Mouse (Mus musculus): ENCODE results near the gene Slc6a1. TPM values are rescaled to one million over a fixed set of nuclear protein-coding genes. Genes with fewer than 3 reads are reported as not detected.

The Slc6a1 gene
- 100 to 1,000 TPM; 343 to 359 TPM for total RNA-seq (2021)
- long read RNA-seq, experiment 1, full-length matches to known transcripts = 159 of 305 reads
- long read RNA-seq, experiment 1, partial matches to known transcripts = 136 of 305 reads
- long read RNA-seq, experiment 1, other reads (novel, unspliced or antisense) = 10 of 305 reads
- long read RNA-seq, experiment 2, full-length matches to known transcripts = 199 of 332 reads
- long read RNA-seq, experiment 2, partial matches to known transcripts = 124 of 332 reads
- long read RNA-seq, experiment 2, other reads (novel, unspliced or antisense) = 9 of 332 reads

DNA sequence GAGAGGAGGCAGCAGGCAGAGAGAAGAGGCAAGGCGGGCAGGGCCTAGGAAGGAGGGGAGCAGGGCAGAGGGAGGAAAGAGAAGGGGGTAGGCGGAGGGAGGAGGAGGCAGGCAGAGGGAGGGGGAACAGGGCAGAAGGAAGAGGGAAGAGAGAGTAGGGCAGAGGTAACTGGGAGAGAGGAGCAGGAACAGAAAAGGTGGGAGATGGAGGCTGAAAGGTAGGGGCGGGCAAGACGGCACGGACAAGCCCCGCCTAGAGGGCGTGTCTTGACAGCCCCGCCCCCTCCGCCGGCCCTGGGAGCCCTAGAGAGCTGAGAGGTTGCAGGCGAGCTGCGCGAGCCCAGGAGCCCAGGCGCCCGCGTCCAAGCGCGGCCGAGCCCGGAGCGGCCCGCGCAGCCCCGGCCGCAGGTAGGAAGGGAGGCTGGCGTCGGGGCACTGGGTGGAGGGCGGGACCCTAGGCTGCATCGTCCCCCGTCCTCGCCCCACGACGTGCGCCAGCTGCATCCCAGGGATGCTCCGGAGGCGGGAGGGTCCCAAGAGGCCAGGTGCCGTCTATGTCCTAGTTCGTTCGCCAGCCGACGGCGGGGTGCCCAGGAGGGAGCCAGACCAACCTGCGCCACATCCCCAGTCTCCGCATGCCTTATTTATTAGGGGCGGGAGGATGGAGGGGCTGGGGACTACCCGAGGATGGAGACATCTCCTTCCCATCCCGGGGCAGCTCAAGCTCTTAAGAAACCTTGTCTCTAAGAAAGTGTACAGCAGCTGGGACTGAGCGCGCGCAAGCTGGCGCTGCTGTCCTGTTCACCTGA, at the start of gene Slc6a1:
Gene Slc6a1 (plus strand): TSS at position 167 of the 809 bp plus-strand sequence.
- DNase-seq (ENCODE audit: low spot score in 2 of 2) = peak in 1 of 2 experiments; percentile 79
- intact Hi-C loops (cut with DNase I) = no loop called here

DNA sequence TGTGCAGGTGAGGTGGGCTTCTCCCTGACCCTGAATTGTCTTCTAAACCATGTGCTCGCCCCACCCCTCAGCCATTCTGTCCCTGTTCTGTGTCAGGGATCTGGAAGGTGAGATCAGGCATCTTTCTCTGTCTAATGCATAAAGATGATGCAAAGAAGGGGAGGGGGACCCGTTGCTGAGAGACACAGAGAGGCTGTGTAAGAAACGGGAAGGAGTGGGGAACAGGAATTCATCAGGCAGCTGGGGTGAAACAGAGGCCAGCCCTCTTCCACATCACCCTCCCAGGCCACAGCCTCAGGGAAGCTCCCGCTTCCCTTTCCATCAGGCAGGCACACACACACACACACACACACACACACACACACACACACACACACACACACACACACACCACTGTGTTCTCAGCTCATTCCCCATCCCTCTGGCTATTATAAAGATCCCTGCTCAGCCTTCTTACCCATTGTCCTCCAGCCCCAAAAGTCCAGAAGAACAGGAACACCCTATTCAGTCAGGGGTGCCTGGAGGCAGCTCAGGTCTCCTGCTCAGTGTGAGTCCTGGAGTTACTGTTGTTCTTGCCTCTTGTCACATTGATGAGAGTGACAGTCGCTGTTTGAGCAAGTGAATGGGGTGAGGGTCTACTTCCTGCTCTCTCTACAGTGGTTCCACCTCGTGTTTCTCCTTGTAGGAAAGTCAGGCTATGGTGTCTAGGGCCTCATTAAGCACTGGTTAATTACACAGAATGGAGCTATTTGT, 43.4 kb upstream of the Slc6a1 start:
- DNase-seq (ENCODE audit: low spot score in 2 of 2) = peak; percentile 48 to 62
- intact Hi-C loops (cut with DNase I) = no loop called here

DNA sequence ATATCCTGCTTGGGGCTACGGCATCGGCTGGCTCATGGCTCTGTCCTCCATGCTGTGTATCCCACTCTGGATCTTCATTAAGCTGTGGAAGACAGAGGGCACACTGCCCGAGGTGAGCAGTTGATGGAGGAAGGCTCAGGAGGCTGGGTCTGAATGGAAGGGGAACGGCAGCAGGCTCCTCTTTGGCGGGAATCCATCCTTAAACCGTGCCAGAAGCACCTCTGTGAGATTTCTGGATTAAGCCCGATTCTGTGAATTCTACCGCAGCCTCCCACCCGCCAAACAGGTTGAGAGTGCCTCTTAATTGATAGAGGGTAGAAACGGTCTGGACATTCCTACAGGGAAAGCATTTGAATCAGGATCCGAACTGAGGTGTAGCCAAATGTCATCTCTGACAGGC, 36.8 kb upstream of the Slc6a1 start:
- DNase-seq (ENCODE audit: low spot score in 2 of 2) = no peak
- intact Hi-C loops (cut with DNase I) = no loop called here

DNA sequence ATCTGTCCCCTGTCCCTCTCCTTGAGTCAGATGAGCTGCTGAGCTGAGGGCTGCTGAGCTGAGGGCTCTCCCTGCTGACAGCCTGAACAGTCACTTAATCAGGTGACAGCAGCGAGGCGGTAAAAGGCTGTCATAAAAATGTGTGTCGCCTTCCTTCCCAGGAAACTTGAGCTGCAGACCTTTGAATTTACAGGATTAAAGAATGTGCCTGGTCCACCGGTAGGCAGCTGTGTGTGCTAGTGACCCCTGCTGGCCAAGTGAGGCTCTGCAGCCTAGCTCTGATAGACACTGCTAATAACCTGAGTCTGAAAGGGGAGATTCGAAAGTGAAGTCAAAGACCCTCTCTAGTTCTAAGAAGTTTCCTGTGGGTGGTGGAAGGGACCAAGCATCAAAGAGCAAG, 32.1 kb upstream of the Slc6a1 start:
- intact Hi-C loops (cut with DNase I) = loop anchor here (5.0 kb wide), 1 partner anchor 158 kb away; no protein-coding TSS in a partner anchor
- peak; percentile 82 to 89 for DNase-seq (ENCODE audit: low spot score in 2 of 2)

DNA sequence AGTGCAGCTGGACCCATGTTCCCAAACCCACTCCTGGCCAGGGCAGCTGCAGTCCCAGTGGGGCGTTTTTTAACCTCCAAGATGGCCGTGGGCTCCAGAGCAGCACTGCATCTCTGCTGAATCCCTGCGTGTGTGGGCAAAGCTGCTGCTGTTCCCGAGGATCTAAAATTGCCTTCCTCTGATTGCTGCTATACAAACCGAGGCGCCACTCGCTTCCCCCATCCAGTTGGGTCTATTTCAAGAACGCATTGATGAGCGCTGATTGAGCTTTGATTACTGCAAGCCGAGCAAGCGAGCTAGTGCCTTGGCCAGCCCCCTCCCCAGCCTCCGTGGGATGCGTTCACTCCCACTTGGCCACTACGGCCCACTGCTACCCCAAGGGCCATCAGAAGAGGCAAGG, 27.5 kb upstream of the Slc6a1 start:
- intact Hi-C loops (cut with DNase I) = loop anchor here (5.0 kb wide), 1 partner anchor 163 kb away; no protein-coding TSS in a partner anchor
- peak; percentile 67 to 73 for DNase-seq (ENCODE audit: low spot score in 2 of 2)

DNA sequence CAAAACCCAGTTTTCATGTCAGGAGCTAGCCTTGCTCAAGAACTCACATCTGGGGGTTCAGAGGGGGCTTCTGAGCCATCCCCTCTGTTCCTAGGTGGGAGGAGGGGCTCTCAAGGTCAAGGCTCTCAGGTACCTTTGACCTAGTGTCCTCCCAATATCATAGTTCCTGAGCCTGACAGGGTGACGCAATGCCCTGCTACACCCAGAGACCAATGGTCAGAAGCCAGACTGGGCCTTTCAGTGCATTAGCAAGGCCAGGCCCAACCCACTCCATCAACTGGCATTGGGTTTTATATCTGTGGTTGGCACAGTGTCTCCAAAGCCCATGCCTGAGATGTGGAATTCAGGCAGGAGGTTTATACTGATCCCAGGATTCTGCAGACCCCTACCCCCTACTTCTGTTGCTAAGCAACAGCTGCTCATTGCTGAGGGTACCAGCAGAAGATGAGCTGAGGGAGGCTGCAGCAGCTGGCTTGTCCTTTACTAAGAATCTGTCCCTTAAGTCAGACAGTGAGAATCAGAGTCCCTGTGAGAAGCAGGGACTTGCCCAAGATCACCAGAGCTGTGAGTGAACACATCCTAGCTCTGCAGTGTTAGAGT, 24.6 kb upstream of the Slc6a1 start:
- DNase-seq (ENCODE audit: low spot score in 2 of 2) = no peak
- intact Hi-C loops (cut with DNase I) = no loop called here

DNA sequence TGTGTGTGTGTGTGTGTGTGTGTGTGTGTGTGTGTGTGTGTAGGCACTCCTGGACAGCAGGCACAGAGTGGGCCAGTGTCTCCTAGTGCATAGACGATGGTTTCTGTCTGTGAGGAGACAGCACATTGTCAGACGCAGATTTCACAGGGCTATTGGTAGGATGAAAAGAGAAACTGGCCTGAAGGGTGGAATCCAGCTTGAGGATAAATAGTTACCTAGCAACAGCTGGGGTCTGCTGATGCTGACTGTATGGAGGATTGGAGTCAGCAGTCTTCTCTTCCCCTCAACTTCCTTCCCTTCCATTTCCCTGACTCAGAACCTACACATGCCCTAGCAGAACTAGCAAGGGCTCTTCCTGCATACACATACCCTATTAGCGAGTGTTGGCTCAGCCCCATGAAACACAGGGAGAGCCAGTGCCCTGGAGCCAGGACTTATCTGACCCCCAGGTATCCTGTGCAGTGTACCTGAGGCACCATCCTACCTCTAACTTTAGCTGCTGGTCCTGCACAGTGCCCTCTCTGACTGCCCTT, 23.7 kb upstream of the Slc6a1 start:
- DNase-seq (ENCODE audit: low spot score in 2 of 2) = no peak
- intact Hi-C loops (cut with DNase I) = no loop called here

DNA sequence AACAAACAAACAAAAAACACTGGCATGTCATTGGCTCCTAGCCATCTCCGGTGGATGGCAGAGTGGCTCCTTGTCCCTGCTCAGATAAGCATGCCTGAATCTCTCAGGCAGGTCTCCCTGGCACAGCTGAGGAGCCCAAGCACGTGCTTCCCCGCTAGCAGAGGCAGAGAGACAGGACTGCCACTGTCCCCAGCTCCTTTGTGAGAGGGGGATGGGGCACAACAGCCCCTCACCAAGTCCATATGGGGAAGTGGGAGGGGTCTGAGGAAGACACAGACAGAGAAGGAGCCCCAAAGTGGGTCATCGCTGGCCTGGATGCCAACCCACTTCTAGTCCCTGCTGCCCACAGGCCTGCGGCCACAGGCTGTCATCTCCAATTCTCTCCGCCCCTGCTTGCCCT, 20.8 kb upstream of the Slc6a1 start:
- no peak for DNase-seq (ENCODE audit: low spot score in 2 of 2)
- intact Hi-C loops (cut with DNase I) = no loop called here

DNA sequence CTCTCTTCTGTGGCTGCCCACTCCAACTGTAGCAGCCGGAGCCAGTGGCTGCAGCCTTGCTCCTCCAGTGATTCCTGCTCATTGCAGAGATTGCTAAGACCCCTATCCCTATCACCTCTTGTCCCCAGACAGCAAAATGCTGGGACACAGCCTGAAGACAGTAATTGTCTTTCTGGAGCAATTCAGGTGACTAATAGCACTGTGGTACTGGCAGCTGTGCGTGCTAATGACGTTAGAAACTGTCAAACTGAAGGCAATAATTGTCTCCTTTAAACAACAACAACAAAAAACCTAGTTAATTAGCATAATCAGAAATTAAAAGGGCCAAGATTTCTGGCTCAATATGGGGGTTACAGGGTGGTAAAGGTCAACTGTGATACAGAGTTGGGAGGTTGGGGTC, 18.4 kb upstream of the Slc6a1 start:
- intact Hi-C loops (cut with DNase I) = no loop called here

DNA sequence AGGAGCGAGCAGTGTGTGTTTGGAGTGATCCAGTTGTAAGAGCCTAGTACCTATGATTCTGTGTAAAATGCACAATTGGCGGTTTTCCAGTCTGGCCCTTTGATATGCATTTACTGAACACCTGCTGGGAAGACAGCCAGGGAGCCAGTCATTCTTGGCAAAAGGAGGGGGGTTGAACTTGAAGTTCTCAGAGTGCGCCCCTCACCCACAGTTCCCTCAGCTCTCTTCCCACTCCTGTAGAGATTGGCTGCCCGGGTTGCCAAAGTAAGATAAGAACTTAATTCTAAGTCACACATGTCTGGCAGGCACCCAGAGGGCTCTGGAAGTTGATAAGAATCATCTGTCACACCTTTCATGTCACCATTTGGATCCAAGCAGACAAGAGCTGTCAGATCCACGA, 18.0 kb upstream of the Slc6a1 start:
- intact Hi-C loops (cut with DNase I) = no loop called here
- peak in 1 of 2 experiments; percentile 31 for DNase-seq (ENCODE audit: low spot score in 2 of 2)

More for the DNA sequence above, 18.4 kb upstream of the Slc6a1 start:
- DNase-seq (ENCODE audit: low spot score in 2 of 2) = no peak

DNA sequence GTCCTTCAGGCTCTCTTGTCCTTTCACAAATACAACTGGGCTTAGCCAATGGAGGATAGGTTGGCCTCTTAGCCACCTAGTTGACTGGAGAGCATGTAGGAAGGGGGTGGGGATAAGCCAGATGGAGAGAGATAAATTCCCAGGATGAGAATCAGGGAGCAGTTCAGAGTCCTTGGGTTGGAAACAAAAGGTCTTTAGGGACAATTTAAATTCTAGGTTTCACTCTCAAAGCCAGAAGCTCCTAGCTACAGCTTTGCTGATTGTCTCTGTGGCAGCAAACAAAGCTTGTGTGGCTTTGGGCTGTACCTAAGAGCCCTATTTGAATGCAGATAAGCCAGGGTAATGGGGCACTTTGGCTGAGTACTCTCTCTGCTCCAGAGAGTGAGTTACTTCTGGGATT, 16.2 kb upstream of the Slc6a1 start:
- intact Hi-C loops (cut with DNase I) = no loop called here
- DNase-seq (ENCODE audit: low spot score in 2 of 2) = no peak

DNA sequence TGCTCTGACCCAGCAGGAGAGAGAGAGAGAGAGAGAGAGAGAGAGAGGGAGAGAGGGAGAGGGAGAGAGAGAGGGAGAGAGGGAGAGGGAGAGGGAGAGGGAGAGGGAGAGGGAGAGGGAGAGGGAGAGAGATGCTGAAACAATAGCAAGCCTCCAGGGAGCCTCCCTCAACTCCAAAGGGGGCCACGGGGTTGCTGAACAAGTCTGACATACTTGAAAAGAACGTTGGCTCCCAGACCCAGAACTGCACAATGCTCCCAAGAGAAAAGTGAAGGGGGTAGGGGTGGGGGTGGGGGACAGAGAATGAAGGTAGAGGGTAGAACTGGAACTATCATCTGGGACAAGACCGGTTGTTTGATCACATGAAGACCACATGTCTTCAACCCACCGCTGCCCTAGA, 14.5 kb upstream of the Slc6a1 start:
- no peak for DNase-seq (ENCODE audit: low spot score in 2 of 2)
- intact Hi-C loops (cut with DNase I) = no loop called here

DNA sequence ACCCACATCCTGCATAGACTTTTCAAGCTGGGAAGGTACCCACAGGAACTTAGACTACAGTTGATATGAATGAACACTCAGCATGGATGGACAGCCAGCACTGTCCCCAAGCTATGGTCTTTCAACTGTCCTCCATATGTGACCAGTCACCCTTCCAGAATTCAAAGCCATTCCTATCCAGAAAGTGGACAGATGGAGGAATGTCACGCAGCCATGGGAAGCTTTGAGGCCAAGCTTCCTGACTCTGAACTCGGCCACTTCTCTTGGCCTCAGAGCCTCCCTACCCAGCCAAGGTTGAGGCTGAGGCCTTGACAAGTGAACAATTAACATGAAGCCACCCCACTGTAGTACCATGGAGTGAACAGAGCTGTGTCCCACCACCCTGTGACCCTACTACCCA, 12.8 kb upstream of the Slc6a1 start:
- intact Hi-C loops (cut with DNase I) = no loop called here
- DNase-seq (ENCODE audit: low spot score in 2 of 2) = no peak

DNA sequence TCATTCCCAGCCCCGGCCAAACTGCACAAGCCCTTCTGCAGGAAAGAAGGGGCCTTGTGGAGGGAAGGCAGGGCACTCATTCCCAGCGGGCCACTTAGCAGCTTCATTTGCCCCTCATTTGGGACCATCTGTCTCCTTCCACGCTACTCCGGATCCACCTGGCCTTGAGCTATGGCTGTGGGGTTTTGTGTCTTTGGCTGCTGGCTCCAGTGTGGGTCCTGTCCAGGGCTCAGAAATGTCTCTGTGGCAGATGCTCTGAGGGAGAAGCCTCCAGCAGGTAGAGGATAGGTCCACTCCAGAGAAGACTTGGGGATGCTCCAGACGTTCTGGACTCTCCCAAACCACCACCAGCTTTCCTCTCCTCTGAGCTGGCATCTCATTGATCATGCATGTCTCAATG, 11.6 kb upstream of the Slc6a1 start:
- DNase-seq (ENCODE audit: low spot score in 2 of 2) = no peak
- intact Hi-C loops (cut with DNase I) = no loop called here

DNA sequence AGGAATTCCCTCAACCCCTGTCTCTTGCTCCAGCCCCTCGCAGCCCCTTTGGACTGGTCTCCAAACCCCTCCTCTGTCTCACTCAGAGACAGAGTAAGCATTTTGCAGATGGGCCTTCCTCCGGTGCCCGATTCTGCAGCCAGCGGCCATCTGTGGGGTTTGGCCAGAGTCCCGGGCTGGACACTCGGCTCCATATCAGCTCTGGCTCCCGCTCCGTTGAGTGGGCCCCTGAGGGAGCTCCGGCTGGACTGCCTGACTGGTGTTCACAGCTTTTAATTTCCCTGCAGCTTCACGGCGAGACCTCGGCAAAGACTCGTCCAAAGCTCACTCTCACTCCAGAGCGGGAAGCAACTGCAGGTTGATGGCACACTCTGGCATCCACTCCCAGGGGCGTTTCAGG, 10.2 kb upstream of the Slc6a1 start:
- peak in 1 of 2 experiments; percentile 57 for DNase-seq (ENCODE audit: low spot score in 2 of 2)
- intact Hi-C loops (cut with DNase I) = no loop called here

DNA sequence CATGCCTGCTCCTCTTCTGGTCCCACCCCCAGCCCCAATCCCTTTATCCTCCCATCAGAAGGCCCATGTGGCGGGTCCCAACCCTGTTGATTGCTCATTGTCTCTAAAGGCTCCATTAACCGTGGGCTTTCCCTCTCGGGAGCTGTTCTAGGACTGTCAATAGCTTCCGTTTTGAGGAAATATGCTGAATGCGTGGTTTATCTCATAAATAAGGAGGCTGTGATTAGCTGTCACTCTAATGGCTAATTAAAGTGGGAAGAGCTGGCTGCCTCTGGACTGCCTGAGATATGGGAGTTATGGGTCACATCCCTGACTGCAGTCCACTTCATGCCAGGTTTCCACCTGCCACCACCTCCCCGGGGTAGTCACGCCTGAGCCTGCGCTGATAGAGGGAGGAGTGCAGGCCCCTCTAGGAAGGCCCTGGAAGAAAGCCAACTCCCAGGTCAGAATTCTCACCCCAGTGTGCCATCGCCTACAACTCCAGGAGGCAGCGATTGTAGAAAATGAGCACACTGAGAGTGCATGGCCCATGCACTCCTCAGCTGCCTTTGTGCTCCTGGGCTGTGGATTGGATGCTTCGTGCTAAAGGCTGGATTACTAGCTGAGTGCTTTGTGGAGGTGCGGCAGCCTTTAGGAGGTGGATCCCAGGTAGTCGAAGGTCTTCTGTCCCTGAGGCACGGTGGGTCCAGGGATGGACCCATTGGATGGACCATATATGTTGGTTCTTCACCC, 8.3 kb upstream of the Slc6a1 start:
- intact Hi-C loops (cut with DNase I) = no loop called here
- DNase-seq (ENCODE audit: low spot score in 2 of 2) = no peak

DNA sequence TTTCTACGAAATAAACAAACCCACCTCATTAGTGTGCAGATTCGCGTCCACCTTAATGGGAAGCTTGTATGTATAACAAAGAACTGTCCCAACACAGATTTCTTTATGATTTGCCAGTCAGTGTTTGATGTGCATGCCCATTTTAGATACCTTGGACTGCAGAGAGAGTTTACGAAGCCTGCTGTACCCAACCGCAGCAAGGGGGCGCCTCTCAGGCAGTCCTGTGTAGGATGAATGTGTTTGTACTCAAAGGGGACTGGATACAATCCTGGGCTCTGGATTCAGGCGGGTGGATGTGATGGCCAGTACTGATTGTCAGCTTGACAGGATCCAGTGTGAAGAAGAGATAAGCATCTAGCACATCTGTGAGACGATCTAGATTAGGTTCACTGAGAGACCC, 6.6 kb upstream of the Slc6a1 start:
- intact Hi-C loops (cut with DNase I) = no loop called here
- DNase-seq (ENCODE audit: low spot score in 2 of 2) = no peak

DNA sequence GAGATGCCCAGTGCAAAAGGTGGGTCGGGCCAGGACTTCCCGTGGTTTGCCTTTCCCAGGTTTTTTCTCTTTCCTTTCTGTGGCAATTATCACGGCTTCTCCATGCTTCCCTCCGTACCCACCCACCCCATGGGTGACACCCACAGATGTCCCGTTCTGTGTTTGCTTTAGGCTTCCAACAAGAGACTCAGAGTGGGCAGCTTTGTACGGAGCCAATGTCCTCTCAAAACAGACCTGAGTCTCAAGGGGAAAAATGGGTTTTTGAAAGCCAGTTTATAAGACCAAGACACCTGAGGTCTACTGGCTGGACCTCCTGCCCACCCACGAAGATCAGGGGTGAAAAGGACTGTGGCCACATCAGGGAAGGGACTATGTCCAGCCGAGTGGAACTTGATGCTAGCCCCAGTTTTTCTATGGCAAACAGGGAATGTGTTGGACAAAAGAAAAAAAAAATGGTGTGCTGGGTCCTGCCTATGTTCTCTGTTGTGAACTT, 889 bp downstream of the Slc6a1 start:
- DNase-seq (ENCODE audit: low spot score in 2 of 2) = no peak
- intact Hi-C loops (cut with DNase I) = no loop called here
